Mouse (Mus musculus) neutrophil, adult 5-6 weeks (primary cell): ENCODE results near the gene Paics. TPM values are rescaled to one million over a fixed set of nuclear protein-coding genes. Genes with fewer than 3 reads are reported as not detected.
"Not testable (repeated sequence)": the region's sequence is repeated elsewhere in the genome, so short reads cannot be mapped to it uniquely, and the experiment has no call there.

ENCODE experiments used
- ATAC-seq: fragments of 151-379, 151-347 bp; 2 replicates; pipeline ENCODE4 v1.8.0; 2017; ENCODE audit warnings: mild to moderate bottlenecking, moderate TSS enrichment; ENCODE audit not compliant: insufficient number of reproducible peaks, poor library complexity, low FRiP score, severe bottlenecking; ENCODE audit errors: extremely low read depth
- total RNA-seq: library from RNA; stranded (forward); fragments of 200-1000 nt; gene quantifications from 2 replicates; pipeline ENCODE4 v1.2.3, GENCODE M21; 2017

The Paics gene
- total RNA-seq, 1 experiment from 2014 or later = 82.3 TPM

- ATAC-seq = no peak
Measured at GRCm38 (mm10) chr5:76947758-76948157, 3.3 kb upstream of the Paics start.

DNA sequence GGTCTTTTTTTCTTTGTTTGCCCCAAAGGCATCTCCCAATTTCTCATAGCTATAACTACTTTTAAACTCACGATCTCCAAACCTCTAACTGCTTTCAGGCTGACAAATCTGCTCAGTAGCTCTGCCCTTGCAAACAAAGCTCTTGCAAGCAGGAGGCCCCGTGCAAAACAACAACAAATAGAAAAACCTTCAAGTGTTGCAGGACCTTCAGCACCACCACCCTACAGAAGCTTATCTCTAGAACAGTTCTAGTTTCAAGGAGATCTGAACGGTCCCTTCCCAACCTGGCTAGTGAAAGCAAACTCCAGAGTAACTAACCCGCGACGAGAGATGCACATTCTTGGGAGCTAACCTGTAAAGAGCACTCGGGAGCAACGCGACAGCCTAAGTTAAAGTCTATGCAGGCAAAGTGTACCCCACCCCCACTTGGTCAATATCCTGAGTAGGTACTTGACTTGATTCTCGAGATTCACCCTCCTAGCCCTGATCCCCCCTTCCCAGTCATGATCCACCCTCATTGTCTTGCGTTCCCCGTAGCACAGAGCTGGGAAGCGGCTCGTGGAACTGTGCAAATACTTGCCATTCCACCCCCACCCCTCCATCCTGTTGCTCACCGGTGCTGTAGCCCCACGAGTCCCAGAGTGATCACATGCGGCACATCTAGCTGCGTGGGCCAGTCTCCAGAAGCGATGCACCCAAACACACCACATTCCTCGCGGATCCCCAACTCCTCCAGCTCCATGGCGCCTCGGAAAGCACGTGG, 583 bp upstream of the Paics start:
- 0 out of 2 replicates have a peak, but pooled peaks have one; percentile 4 for ATAC-seq

DNA sequence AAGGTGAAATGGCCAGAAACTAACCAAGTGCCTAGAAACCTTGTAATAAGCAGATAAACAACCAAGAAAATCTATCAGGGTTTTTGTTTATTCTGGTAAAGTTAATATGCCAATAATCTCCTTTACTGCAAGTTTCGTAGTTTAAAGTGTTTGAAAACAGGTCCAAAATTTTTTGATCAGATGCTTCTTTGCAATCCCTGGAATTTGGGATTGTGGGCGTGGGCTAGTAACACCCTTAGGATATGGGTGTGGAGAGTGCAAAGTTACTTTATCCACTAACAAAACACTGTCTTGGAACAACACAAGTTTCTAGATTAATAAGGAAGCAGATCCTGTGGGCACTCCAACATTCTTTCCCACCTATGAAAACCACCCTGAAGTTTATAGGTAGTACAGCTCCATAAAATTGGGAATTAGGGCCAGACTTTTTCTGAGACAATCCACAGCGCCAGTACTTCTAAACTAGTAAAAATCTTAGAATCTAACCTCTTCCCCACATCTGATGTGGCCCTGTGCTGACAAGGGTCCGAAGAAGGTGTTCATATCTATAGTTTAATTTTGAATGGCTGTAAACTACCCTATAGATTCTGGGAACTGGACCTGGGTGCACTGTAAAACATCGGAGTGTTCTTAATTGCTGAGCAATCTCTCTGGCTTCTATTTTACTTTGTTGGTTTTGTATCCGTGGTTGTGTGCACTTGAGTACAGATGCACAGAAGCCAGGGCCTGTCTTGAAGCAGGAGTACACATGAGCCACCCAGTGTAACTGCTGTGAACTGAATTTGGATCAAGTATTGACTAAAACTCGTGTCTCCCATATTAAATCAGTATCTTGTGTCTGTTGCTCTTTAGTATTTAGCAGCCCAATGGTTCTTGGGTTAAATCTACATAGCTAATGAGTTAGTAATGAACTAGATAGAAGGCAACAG, 1.3 kb downstream of the Paics start:
- ATAC-seq = no peak

GRCm38 (mm10) chr5:76953794-76954193, 2.7 kb downstream of the Paics start:
- ATAC-seq = no peak

DNA sequence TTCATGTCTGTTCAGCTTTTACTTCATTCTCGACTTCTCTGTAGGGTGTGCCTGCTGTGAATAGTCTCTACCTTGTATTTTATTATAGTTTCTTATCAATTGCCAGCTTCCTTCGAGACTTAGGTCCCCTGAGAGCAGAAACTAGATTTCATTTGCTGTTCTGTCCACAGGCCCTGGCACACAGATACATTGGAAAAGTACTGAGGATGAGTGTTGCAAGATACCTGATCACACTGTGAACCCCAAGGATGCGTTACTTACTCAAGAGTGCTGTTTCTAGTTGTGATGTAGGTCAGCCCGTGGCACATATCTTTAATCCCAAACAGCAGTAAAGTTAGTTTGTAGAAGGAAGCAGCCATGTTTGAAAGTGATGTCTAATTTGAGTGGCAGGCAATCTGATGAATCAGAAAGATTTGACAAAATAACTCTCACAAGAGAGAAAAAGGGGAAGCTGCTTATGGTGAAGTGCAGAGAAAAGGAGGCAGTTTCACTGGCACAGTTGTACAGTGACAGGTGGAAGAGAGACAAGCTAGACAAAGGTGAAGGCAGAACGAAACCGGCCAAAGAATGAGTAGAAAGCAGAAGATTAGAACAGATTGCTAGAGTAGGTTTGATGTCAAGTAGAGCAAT, 3.3 kb downstream of the Paics start:
- ATAC-seq = no peak

- ATAC-seq = no peak
Measured at GRCm38 (mm10) chr5:76955474-76955873, 4.4 kb downstream of the Paics start.

DNA sequence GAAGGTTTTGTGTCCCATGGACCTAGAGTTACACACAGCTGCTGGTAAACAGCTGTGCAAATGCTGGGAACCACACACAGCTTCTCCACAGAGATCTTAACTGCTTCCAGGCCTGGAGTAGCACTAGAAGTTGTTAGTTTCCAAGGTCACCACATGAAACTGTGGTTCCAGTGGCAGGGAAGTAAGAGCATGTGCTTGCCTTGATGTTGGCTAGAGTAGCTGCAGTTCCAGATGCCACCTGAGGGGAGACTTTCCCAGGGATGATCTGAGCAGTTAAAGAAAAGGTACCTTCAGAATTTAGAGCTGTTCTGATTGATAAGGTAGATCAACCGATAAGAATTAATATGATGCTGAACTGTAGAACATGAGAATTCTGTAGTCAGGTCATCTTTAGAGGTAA, 6.8 kb downstream of the Paics start:
- no peak for ATAC-seq

DNA sequence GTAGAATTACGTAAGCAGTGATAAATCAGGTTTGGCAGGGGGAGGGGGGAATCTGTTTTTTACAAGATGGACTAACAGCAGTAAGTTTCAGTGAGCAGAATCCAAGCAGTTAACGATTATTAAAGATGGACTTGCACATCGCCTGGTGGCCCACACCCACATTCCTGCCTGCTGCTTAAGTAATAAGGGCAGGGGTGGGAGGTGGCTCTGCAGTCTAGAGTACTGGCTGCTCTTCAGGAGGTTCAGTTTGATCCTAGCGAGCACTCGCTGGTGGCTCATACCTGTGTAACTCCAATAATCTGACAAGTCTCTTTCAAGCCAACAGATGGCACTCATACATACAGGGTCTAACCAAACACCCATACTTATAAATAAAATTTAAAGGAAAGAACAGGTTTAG, 8.5 kb downstream of the Paics start:
- ATAC-seq = no peak

DNA sequence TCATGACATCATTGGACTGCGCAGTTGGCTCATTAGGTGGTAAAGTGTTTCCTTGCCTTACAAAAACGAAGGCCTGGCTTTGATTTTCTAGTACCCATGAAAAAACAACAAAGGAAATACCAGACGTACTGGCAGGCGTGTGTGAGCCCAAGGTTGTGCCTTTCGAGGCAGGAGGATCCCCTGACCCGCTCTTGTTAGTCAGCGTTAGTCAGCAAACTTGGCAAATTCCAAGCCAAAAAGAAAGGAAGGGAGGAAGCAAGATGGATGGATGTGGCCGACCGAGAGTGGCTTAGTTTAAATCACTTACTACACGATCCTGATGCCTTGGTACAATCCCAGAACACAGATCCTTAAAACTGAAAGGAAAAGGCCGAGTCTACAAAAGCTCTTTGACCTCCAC, 11.4 kb downstream of the Paics start:
- ATAC-seq = no peak

DNA sequence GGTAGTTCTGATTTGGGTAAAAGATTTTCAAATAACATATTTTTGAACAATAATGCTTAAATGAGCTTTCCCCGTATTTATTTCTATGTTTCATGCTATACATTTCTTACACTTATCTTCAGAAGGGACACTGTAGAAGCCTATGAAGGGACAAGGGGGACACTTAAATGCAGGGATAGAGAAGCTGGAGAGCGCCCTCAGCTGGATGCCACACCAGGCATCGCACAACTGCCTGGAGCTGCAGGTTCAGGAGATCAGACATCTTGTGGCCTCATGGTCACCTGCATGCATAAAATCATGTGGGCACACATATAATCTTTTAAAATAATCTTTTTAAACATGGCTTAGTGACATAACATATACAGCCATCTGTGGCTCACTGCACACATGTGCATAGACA, 13.5 kb downstream of the Paics start:
- ATAC-seq = no peak

DNA sequence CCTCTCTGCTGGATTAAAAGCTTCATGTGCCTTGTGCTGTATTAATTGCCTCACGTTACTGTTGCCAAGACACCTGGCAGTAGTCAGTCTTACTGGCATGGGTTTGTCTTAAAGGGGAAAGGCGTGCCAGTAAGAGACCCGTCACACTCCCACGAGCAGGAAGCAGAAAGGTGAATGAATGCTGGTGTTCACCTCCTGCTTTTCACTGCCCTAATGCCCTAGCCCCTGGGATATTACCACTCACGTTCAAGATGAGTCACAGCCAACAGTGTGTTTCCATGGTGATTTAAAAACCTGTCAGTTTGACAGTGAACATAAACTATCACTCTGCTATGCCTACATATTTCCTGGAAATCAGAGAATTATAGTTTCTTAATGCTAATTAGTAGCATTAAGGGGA, 18.1 kb downstream of the Paics start:
- ATAC-seq = no peak

DNA sequence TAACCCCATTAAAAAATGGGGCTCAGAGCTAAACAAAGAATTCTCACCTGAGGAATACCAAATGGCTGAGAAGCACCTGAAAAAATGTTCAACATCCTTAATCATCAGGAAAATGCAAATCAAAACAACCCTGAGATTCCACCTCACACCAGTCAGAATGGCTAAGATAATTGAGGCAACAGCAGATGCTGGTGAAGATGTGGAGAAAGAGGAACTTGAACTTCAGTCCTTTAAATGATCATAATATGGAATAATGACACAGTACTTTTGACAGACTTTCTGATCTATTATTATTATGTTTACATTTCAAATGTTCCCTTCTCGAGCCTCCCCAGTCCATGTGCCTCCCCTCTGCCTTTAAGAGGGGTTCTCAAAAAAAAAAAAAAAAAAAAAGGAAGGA, 20.0 kb downstream of the Paics start:
- ATAC-seq = not testable (repeated sequence)

DNA sequence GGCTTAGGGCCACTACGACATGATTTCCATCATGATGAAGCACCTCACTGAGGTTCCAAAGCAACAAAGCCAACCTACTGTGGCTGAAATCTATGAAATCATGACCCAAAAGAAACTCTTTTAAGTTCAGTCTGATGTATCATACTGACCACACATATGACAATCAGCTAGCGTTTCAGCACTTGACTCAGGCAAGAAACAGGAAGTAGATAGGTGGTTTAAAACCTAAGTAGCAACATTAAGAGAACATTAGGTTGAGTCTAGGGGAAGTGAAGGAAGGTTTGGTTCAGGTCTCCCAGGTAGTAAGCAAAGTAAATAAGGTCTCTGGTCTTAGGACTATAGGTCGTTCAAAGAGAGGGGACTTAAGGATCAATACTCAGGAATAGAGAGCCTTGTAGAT, 22.4 kb downstream of the Paics start:
- ATAC-seq = peak; percentile 47; the same call in 1 of the 2 replicates

DNA sequence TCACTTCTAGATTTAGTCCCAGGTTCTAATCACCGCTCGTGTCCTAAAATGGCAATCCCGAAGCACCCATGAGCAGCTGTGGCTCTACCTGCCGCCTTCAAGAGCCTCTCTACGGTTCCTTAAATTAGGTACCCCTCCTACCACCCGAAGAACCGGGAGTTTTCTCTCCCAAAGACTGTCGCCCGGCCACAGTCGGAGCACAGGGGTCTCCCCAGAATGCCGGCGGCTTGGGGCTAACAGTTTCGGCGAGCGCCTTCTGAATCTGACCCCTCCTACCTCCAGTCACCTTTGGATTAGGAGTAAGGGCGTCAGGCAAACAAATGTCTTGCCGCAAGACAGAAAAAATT, 23.1 kb downstream of the Paics start:
- no peak; the same call in 1 of the 2 replicates for ATAC-seq

GRCm38 (mm10) chr5:76974554-76975285, 23.6 kb downstream of the Paics start, which contains the start of gene Srp72:
Gene Srp72, plus strand, starts transcription at chr5:76974683.
- peak; percentile 95 for ATAC-seq

- ATAC-seq = no peak
Measured at GRCm38 (mm10) chr5:76975736-76976135, 24.6 kb downstream of the Paics start.

DNA sequence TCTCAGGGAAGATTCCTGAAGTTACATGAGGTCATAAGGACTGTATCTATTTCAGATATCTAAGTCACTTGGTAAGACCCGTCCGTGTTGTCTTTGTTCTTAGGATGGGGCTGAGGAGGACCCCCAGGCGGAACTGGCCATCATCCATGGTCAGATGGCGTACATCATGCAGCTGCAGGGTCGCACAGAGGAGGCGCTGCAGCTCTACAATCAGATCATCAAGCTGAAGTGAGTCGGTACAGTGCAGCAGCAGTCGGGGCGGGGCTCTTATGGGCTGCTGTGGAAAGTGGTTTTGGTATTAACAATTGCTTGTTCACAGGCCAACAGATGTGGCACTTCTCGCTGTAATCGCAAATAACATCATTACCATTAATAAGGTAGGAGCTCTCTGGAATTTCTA, 32.9 kb downstream of the Paics start:
- no peak for ATAC-seq

DNA sequence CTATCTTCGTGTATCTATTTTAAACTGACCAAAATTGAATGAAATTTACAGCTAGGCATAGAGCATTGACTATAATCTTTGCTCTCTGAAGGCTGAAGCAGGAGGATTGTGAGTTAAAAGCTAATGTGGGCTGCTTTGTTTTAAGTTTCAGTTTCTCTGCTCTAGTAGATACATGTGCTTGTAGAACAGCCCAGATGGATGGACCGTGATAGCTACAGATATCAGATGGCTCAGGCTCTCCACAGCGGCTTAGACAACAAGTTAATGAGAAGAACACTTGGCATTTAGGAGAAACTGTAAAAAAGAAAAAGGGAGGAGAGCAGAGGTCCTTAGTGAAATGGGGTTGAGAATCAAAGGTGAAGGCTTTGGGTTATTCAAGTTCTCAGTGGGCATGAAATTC, 39.7 kb downstream of the Paics start:
- ATAC-seq = no peak

DNA sequence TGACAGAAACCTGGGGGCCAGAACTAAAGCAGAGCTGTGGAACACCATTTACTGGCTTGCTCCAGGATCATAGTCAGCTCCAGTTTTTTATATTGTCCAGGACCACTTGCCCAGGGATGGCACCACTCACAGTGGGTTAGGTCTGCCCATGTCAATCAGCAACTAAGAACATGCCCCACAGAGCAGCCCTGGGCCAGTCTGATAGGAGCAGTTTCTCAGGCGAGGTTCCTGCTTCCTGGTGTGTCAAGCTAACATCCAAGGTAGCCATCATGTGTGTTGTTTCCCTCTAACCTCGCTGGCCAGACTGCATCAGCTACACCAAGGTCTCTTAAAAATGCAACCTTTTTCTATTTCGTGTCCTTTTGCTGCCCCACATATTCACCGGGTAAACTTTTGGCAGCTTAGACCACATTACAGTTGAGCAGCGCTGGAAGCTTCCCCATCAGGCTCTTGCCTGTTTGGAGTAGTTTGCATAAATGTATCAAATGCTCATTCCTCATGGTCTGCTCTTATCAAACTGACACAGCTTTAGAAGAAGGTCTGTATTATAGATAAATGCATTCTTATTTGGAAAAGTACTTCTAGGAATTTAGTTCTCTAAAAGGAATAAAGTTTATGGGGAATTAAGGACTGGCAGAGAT, 42.2 kb downstream of the Paics start:
- ATAC-seq = no peak
